Mouse (Mus musculus) heart, postnatal 0 days (tissue): ENCODE measurements at regions not wholly inside any gene's neighbourhood (a gene's known extent, or its start where the extent isn't known, plus 50 kb on each side); places are given as distances from the start of the nearest gene placed in this dataset.

ENCODE experiments used
- CTCF ChIP-seq: IDR thresholded peaks from 2 replicates; pipeline ENCODE4 v1.5.1; 2016; ENCODE audit warnings: antibody characterized with exemption, control low read depth, low read depth
- EP300 ChIP-seq: IDR thresholded peaks from 2 replicates; pipeline ENCODE4 v1.6.1; 2016; ENCODE audit warnings: antibody characterized with exemption, low read depth

- peak; percentile 22; the same call in 1 of the 2 replicates for TF ChIP-seq CTCF
- TF ChIP-seq EP300: no peak
Observed at GRCm38 (mm10) chr2:168415140-168415539, 133.6 kb upstream of the Kcng1 start.
